Mouse (Mus musculus) CH12.LX (cell line): ENCODE measurements around the gene Ppard. TPM values are rescaled to one million over a fixed set of nuclear protein-coding genes. Genes with fewer than 3 reads are reported as not detected.

ENCODE experiments used
- DNase-seq: peaks from one replicate; pipeline ENCODE4 v3.0.0-alpha.2; 2013; ENCODE audit errors: extremely low read depth
- H3K27ac ChIP-seq: 2 replicates; pipeline ENCODE4 v1.5.1; 2012; ENCODE audit warnings: low read depth, mild to moderate bottlenecking, control low read depth, moderate library complexity; ENCODE audit not compliant: insufficient read depth
- H3K27me3 ChIP-seq: replicated peaks from 2 replicates; pipeline ENCODE3; 2012; ENCODE audit warnings: inconsistent platforms
- H3K36me3 ChIP-seq, 2 experiments: replicated peaks in 1 of 2; 2 replicates each; pipeline versions ENCODE3 to v1.6.1; 2012; ENCODE audit warnings: inconsistent platforms in 1 of 2, low read length in 1 of 2, mild to moderate bottlenecking in 1 of 2, mixed read lengths in 1 of 2, moderate library complexity in 1 of 2; ENCODE audit not compliant: control insufficient read depth in 1 of 2, insufficient read depth in 1 of 2
- H3K4me1 ChIP-seq, 2 experiments: 2 replicates each; pipeline ENCODE4 v1.6.1; 2012; ENCODE audit warnings: inconsistent platforms in 1 of 2, moderate library complexity in 1 of 2; ENCODE audit not compliant: insufficient read depth in 2 of 2, control insufficient read depth in 1 of 2
- H3K4me2 ChIP-seq: 2 replicates; pipeline ENCODE4 v1.6.1; 2012; ENCODE audit warnings: low read depth, mild to moderate bottlenecking, control low read depth; ENCODE audit not compliant: poor library complexity, insufficient read depth, severe bottlenecking
- H3K4me3 ChIP-seq, 3 experiments: fragments of 150-350 bp in 1 of 3; sonication (generic) in 1 of 3; replicated peaks in 1 of 3; 2 replicates each; pipeline versions ENCODE3 to v1.5.1; 2011 to 2012; ENCODE audit warnings: low read depth in 2 of 3, low read length in 2 of 3, mild to moderate bottlenecking in 2 of 3, moderate library complexity in 2 of 3, control low read depth in 1 of 3, improper control_type of control experiment in 1 of 3, inconsistent platforms in 1 of 3, mixed read lengths in 1 of 3; ENCODE audit not compliant: poor library complexity in 1 of 3
- H3K79me2 ChIP-seq: replicated peaks from 2 replicates; pipeline ENCODE4 v1.6.1; 2012; ENCODE audit warnings: mild to moderate bottlenecking, moderate library complexity; ENCODE audit not compliant: control insufficient read depth, poor library complexity, insufficient read depth, severe bottlenecking; ENCODE audit errors: extremely low read depth
- H3K9ac ChIP-seq: 2 replicates; pipeline ENCODE4 v1.6.1; 2012; ENCODE audit warnings: low read depth, mild to moderate bottlenecking, control low read depth, moderate library complexity; ENCODE audit not compliant: insufficient read depth
- H3K9me3 ChIP-seq: replicated peaks from 2 replicates; pipeline ENCODE3; 2012; ENCODE audit warnings: low read length, inconsistent platforms, mixed read lengths
- BHLHE40 ChIP-seq: IDR thresholded peaks from 2 replicates; pipeline ENCODE4 v1.6.1; 2011; ENCODE audit warnings: mild to moderate bottlenecking, low read depth, low read length, improper control_type of control experiment
- CHD2 ChIP-seq: IDR thresholded peaks from 2 replicates; pipeline ENCODE4 v1.6.1; 2011; ENCODE audit warnings: low read length, improper control_type of control experiment
- CTCF ChIP-seq, 2 experiments: IDR thresholded peaks in 1 of 2; conservative IDR thresholded peaks in 1 of 2; 2 replicates each; pipeline ENCODE4 v1.5.1; 2011 to 2012; ENCODE audit warnings: low read depth in 2 of 2, low read length in 2 of 2, improper control_type of control experiment in 1 of 2, inconsistent platforms in 1 of 2, mild to moderate bottlenecking in 1 of 2, moderate library complexity in 1 of 2
- ELF1 ChIP-seq: IDR thresholded peaks from 2 replicates; pipeline ENCODE4 v1.6.1; 2014; ENCODE audit warnings: low read depth, mild to moderate bottlenecking, inconsistent platforms, low read length, improper control_type of control experiment
- EP300 ChIP-seq: IDR thresholded peaks from 2 replicates; pipeline ENCODE4 v1.6.1; 2011; ENCODE audit warnings: low read length, improper control_type of control experiment
- GABPA ChIP-seq: IDR thresholded peaks from 2 replicates; pipeline ENCODE4 v1.6.1; 2012; ENCODE audit warnings: low read depth, low read length, improper control_type of control experiment, inconsistent platforms; ENCODE audit not compliant: insufficient replicate concordance
- HCFC1 ChIP-seq: IDR thresholded peaks from 2 replicates; pipeline ENCODE4 v1.6.1; 2012; ENCODE audit warnings: low read depth, mild to moderate bottlenecking, inconsistent platforms, low read length, improper control_type of control experiment
- IRF4 ChIP-seq: IDR thresholded peaks from 2 replicates; pipeline ENCODE4 v1.6.1; 2014; ENCODE audit warnings: low read depth, mild to moderate bottlenecking, inconsistent platforms, low read length, improper control_type of control experiment
- JUND ChIP-seq: conservative IDR thresholded peaks from 2 replicates; pipeline ENCODE4 v1.6.1; 2011; ENCODE audit warnings: low read depth, low read length, improper control_type of control experiment
- KAT2A ChIP-seq: IDR thresholded peaks from 2 replicates; pipeline ENCODE4 v1.6.1; 2012; ENCODE audit warnings: low read length, improper control_type of control experiment, inconsistent platforms; ENCODE audit not compliant: insufficient replicate concordance
- MAX ChIP-seq: IDR thresholded peaks from 2 replicates; pipeline ENCODE4 v1.6.1; 2011; ENCODE audit warnings: low read length, improper control_type of control experiment
- MAZ ChIP-seq: IDR thresholded peaks from 2 replicates; pipeline ENCODE4 v1.6.1; 2012; ENCODE audit warnings: low read depth, mild to moderate bottlenecking, inconsistent platforms, low read length, improper control_type of control experiment, moderate library complexity
- MEF2A ChIP-seq: IDR thresholded peaks from 2 replicates; pipeline ENCODE4 v1.6.1; 2014; ENCODE audit warnings: low read depth, mild to moderate bottlenecking, inconsistent platforms, low read length, improper control_type of control experiment, borderline replicate concordance
- MXI1 ChIP-seq: IDR thresholded peaks from 2 replicates; pipeline ENCODE4 v1.6.1; 2011; ENCODE audit warnings: mild to moderate bottlenecking, low read depth, low read length, improper control_type of control experiment
- MYC ChIP-seq: IDR thresholded peaks from 2 replicates; pipeline ENCODE4 v1.6.1; 2011; ENCODE audit warnings: low read depth, mild to moderate bottlenecking, improper control_type of control experiment, low read length
- NELFE ChIP-seq: IDR thresholded peaks from 2 replicates; pipeline ENCODE4 v1.6.1; 2011; ENCODE audit warnings: low read depth, low read length, improper control_type of control experiment
- NRF1 ChIP-seq: IDR thresholded peaks from 2 replicates; pipeline ENCODE4 v1.6.1; 2014; ENCODE audit warnings: low read depth, mild to moderate bottlenecking, inconsistent platforms, low read length, improper control_type of control experiment, moderate library complexity
- PAX5 ChIP-seq: IDR thresholded peaks from 2 replicates; pipeline ENCODE4 v1.6.1; 2012; ENCODE audit warnings: low read length, inconsistent platforms, mixed read lengths
- POLR2A ChIP-seq: IDR thresholded peaks from 2 replicates; pipeline ENCODE4 v1.6.1; 2011; ENCODE audit warnings: low read depth, mild to moderate bottlenecking, improper control_type of control experiment, low read length
- POLR2AphosphoS2 ChIP-seq: IDR thresholded peaks from 2 replicates; pipeline ENCODE4 v1.6.1; 2011; ENCODE audit warnings: low read depth, low read length, improper control_type of control experiment
- RAD21 ChIP-seq: IDR thresholded peaks from 2 replicates; pipeline ENCODE4 v1.6.1; 2011; ENCODE audit warnings: low read depth, mild to moderate bottlenecking, low read length, improper control_type of control experiment, moderate library complexity
- RCOR1 ChIP-seq: conservative IDR thresholded peaks from 2 replicates; pipeline ENCODE4 v1.6.1; 2012; ENCODE audit warnings: low read depth, mild to moderate bottlenecking, inconsistent platforms, low read length, improper control_type of control experiment
- SIN3A ChIP-seq: IDR thresholded peaks from 2 replicates; pipeline ENCODE4 v1.6.1; 2012; ENCODE audit warnings: low read length, improper control_type of control experiment, inconsistent platforms
- SMC3 ChIP-seq: IDR thresholded peaks from 2 replicates; pipeline ENCODE4 v1.6.1; 2011; ENCODE audit warnings: low read depth, low read length, improper control_type of control experiment
- TBP ChIP-seq: conservative IDR thresholded peaks from 2 replicates; pipeline ENCODE4 v1.6.1; 2011; ENCODE audit warnings: low read depth, low read length, improper control_type of control experiment
- TCF12 ChIP-seq: IDR thresholded peaks from 2 replicates; pipeline ENCODE4 v1.6.1; 2014; ENCODE audit warnings: low read depth, mild to moderate bottlenecking, inconsistent platforms, low read length, improper control_type of control experiment
- USF1 ChIP-seq: IDR thresholded peaks from 2 replicates; pipeline ENCODE4 v1.6.1; 2014; ENCODE audit warnings: low read depth, mild to moderate bottlenecking, inconsistent platforms, low read length, improper control_type of control experiment
- ZC3H11A ChIP-seq: IDR thresholded peaks from 2 replicates; pipeline ENCODE4 v1.6.1; 2012; ENCODE audit warnings: low read depth, mild to moderate bottlenecking, inconsistent platforms, low read length, improper control_type of control experiment
- ZKSCAN1 ChIP-seq: IDR thresholded peaks from 2 replicates; pipeline ENCODE4 v1.6.1; 2012; ENCODE audit warnings: low read depth, inconsistent platforms, low read length, improper control_type of control experiment, borderline replicate concordance
- ZMIZ1 ChIP-seq: IDR thresholded peaks from 2 replicates; pipeline ENCODE4 v1.6.1; 2012; ENCODE audit warnings: low read depth, mild to moderate bottlenecking, inconsistent platforms, low read length, improper control_type of control experiment
- dilution Hi-C: fragments of 300-500 bp; cut with MboI; formaldehyde crosslinking; loops from 2 replicates; pipeline ENCODE4 v1.14.3; 2020; ENCODE audit warnings: low sequenced_read_pairs; ENCODE audit not compliant: extremely low pct_unique_long_range_greater_than_20kb, extremely low pct_ligation_motif_present
- in situ Hi-C: fragments of 300-500 bp; cut with MboI; formaldehyde crosslinking; loops from 3 replicates; pipeline ENCODE4 v1.14.3; 2019; ENCODE audit warnings: low sequenced_read_pairs, low pct_ligation_motif_present, low pct_unique_long_range_greater_than_20kb, mixed read lengths
- polyA plus RNA-seq: library from polyadenylated mRNA; unstranded; fragments of >175 nt; gene quantifications from 2 replicates; pipeline ENCODE4 v1.2.1, GENCODE M21; 2012; ENCODE audit warnings: low read depth; ENCODE audit not compliant: insufficient read length
- total RNA-seq, 2 experiments: library from RNA; depleted of rRNA; stranded (reverse); fragments of 300-350 nt in 1 of 2; fragments of >200 nt in 1 of 2; gene quantifications; 2 replicates each; pipeline ENCODE4 v1.2.3; 2012 to 2014

Ppard gene
- total and polyA plus RNA-seq, 3 experiments, result 2.9 to 15.5 (median 7.3) TPM

DNA sequence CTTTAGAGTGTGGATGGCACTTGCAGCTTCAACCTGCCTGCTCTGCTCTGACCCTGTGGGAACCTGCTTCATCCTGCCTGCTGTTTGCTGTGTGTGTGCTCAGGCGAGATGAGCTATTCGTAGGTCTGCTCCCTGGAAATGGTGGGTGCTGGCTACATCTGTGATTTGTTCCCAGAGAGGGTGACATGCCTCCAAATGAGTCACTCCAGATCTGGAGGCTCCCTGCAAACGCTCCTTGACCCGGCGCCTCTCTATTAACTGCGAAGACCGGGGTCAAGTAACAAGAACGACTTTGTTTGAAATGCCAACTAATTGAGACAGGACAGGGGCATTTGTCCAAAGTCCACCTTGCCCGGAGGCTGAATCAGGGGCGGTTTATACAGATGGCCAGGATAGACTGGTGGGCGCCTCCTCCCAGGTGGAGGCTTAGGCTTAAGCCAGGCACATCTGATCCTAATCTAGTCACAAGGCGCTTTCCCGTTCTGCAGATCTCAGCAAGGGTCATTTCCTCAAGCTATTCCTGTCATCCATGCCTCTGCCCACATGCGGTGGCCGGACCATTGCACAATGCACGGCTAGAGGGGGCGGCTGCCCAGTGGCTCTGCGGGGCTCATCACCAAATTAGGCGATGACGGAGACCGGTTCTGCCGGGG is 95.3 kb downstream of the Ppard start:
- in situ Hi-C loops, result no loop called here
- peak overlapping the region; percentile 23; the same call in 1 of the 2 replicates for H3K9ac ChIP-seq
- peaks cover 15% of the 10 kb centered on the region for H3K79me2 ChIP-seq
- H3K9me3 ChIP-seq, result peaks cover 7% of the 10 kb centered on the region
- no peak overlapping the region for H3K27ac ChIP-seq
- peaks cover 9 to 26% of the 10 kb centered on the region in 2 experiments for H3K4me1 ChIP-seq
- TF ChIP-seq ZMIZ1 (no peak), RAD21 (no peak), GABPA (no peak), KAT2A (no peak), ZKSCAN1 (no peak), ZC3H11A (no peak)
- H3K4me2 ChIP-seq, result peak overlapping the region; percentile 52
- peak overlapping the region in 1 of 3 experiments; percentile 100 for H3K4me3 ChIP-seq
- H3K36me3 ChIP-seq, result peaks cover 39 to 72% of the 10 kb centered on the region in 2 experiments
- dilution Hi-C loops, result no loop called here
- DNase-seq, result no peak
- H3K27me3 ChIP-seq, result no peaks in the 10 kb centered on the region

DNA sequence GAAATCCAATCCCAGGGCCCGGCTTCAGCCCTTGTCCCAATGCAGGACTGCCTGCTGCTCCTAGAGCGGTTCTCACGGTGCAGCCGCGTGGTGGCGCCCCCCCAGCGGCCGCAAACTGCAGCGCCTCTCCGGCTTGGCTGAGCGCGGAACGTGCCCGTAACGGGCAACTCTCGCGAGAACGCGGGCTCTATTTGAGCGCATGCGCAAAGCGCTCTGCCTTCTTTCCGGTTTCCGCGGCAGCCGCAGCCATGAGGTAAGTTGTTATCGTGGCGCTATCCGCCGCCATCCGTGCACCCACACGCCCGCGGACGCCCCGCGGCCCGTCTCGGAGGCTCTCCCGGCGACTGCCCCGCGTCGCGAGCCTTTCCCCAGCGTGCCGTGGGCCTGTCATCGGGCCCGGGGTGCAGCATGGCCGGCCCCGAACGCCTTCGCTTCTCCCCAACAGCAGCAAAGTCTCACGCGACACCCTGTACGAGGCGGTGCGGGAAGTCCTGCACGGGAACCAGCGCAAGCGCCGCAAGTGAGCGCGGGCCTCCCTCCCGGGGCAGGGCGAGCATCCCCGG is 95.9 kb downstream of the Ppard start, which contains the start of gene Rpl10a:
Rpl10a (plus strand) TSS at position 106 of the 563 bp plus-strand sequence.
- in situ Hi-C loops (no loop called here), dilution Hi-C loops (no loop called here)
- peaks cover 3% of the 10 kb centered on the region for H3K27me3 ChIP-seq
- peak; percentile 94 for DNase-seq
- peak within 1 kb of the TSS; percentile 74 for H3K27ac ChIP-seq
- peak within 1 kb of the TSS; percentile 98 for H3K9ac ChIP-seq
- H3K9me3 ChIP-seq, result peaks cover 7% of the 10 kb centered on the region
- peaks cover 15% of the 10 kb centered on the region for H3K79me2 ChIP-seq
- H3K4me1 ChIP-seq, result peaks cover 13 to 26% of the 10 kb centered on the region in 2 experiments
- peak within 1 kb of the TSS; percentile 90 to 100 (median 93) for H3K4me3 ChIP-seq
- H3K4me2 ChIP-seq, result peak within 1 kb of the TSS; percentile 88
- peaks cover 39 to 69% of the 10 kb centered on the region in 2 experiments for H3K36me3 ChIP-seq
- TF ChIP-seq RAD21, result peak; percentile 51
- TF ChIP-seq ZC3H11A, result no peak
- peak in 1 of 2 experiments; percentile 93; a peak in 2 of 4 replicates for TF ChIP-seq CTCF (conservative IDR thresholded peaks at IDR 0.05 in 1 of 2, IDR thresholded peaks at IDR 0.05 in 1 of 2; ENCODE audit: low read depth in 2 of 2, low read length in 2 of 2)
- no peak for TF ChIP-seq EP300
- peak; percentile 84; the same call in 1 of the 2 replicates for TF ChIP-seq KAT2A
- TF ChIP-seq ZKSCAN1, result no peak
- peak; percentile 86 for TF ChIP-seq MXI1
- 0 out of 2 replicates have a peak, but pooled peaks have one; percentile 38 for TF ChIP-seq MAZ
- peak; percentile 97 for TF ChIP-seq MAX
- peak; percentile 55; the same call in 1 of the 2 replicates for TF ChIP-seq MEF2A
- TF ChIP-seq SMC3, result peak; percentile 66
- TF ChIP-seq JUND, result no peak
- peak; percentile 100 for TF ChIP-seq NELFE
- peak; percentile 27; the same call in 1 of the 2 replicates for TF ChIP-seq IRF4
- peak; percentile 99 for TF ChIP-seq TCF12
- no peak for TF ChIP-seq PAX5
- peak; percentile 99 for TF ChIP-seq MYC
- peak; percentile 97 for TF ChIP-seq POLR2AphosphoS2
- TF ChIP-seq RCOR1, result 0 out of 2 replicates have a peak, but pooled peaks have one; percentile 45
- TF ChIP-seq USF1, result no peak
- TF ChIP-seq TBP, result peak; percentile 98
- TF ChIP-seq ELF1, result peak; percentile 88
- TF ChIP-seq SIN3A, result peak; percentile 71
- TF ChIP-seq ZMIZ1, result peak; percentile 99
- peak; percentile 99 for TF ChIP-seq POLR2A
- peak; percentile 82 for TF ChIP-seq HCFC1
- peak; percentile 97 for TF ChIP-seq BHLHE40
- TF ChIP-seq NRF1, result peak; percentile 89
- TF ChIP-seq CHD2, result peak; percentile 100
